Mouse (Mus musculus): ENCODE results near the gene Sele.

DNA sequence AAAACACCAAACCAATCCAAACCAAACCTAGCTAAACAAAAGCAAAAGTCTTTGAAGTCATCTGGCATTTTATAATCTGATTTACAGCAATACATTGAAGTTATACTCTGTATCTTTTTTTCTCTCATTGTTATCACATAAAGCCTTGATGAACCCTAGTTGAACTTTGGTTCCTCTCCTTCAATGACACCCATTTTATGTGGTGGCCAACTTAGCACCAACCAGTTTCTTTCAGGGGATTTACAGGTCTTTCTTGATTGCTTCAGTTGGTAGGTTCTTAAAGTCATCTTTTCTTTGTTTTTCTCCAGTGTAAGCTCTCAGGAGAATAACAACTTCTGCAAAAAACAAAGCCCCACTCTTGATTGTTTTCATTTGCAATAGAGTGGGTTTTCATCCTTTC, 21.2 kb downstream of the Sele start:
- TF ChIP-seq GATA1 (IDR thresholded peaks at IDR 0.05; ENCODE audit: low read length) = no peak
- no peak for TF ChIP-seq TAL1 (IDR thresholded peaks at IDR 0.05; ENCODE audit: low read length)

Data from erythroblast, embryonic 14.5 days (primary cell).